Mouse (Mus musculus) megakaryocyte-erythroid progenitor cell, adult 5 weeks (primary cell): ENCODE data around the gene Rps16. TPM values are rescaled to one million over a fixed set of nuclear protein-coding genes. Genes with fewer than 3 reads are reported as not detected.

Experiments used
- polyA plus RNA-seq: library from polyadenylated mRNA; stranded (reverse); fragments of >175 nt; gene quantifications from 2 replicates; pipeline ENCODE4 v1.2.3, GENCODE M21; 2012

Rps16 gene
- 2,959 and 3,332 TPM in 2 replicates for polyA plus RNA-seq

DNA sequence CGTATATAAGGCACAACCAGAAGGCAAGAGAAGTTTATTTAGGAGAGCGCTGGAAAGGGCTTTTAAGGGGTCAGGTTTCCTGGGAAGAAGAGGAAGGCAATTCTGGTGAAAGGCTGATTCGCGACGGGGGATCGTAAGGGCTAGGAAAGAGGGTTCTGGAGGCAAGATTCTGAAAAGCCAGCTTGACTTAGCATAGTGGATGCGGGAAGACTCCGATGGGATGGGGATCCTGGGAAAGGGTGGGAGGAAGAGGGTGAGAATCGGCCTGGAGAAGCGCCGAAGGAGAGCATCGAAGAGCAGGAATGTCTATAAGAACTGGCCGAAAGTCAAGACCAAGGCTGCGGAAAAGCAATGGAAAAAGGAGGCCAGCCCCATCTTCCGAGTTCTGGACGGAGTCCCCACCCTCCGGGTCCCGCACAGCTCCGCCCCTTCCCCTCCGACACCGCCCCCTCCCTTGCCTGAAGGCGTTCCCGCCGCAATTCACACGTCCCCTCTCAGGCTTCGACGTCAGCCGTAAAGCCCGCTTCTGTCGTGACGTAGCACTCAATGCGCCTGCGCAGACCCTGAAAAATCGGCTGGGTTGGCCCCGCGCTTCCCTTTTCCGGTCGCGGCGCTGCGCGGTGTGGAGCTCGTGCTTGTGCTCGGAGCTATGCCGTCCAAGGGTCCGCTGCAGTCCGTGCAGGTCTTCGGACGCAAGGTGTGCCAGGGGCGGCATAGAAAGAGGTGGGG lies at the start of gene Rps16:
TSS of gene Rps16 (plus strand) at position 498 of the 729 bp plus-strand sequence.

DNA sequence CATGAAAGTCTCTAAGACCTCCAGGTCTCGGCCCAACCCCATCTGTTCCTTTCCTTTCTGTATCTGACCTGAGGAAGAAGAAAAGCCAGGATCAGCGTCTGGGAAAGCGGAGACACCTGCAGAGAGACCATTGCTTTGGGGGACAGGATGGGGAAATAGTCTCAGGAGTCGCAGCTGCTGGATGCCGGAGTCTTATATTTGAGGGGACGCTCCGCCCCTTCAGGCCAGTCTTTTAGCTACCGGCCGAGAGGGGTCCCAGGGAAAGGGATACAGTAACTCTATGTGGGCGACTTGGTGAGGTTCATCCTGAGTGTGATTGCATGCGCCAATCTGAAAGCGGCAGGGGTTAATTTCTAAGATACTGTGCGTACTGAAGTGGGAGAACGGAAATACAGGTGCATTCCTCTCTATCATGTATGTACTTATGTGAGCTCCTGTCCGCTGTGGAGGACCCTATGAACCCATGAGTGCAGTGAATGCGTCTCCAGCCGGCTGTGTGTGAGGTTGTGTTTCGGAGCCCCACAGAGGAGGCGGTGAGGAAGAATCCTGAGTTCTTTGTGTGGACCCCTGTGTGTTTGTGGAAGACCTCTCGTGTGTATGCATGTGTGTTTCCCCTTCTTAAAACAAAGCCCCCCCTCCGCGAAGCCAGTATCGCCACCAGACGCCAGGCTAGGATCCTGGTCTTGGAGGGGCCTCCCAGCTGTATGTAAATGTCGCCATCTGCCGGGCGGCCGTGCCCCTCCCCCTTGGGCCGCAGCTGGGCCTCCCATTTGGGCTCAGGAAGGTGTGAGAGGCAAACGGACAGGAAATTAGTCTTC lies 48.6 kb upstream of the Rps16 start, which contains the start of gene Dll3:
TSS of gene Dll3 (minus strand) at position 623 of the 818 bp plus-strand sequence.

DNA sequence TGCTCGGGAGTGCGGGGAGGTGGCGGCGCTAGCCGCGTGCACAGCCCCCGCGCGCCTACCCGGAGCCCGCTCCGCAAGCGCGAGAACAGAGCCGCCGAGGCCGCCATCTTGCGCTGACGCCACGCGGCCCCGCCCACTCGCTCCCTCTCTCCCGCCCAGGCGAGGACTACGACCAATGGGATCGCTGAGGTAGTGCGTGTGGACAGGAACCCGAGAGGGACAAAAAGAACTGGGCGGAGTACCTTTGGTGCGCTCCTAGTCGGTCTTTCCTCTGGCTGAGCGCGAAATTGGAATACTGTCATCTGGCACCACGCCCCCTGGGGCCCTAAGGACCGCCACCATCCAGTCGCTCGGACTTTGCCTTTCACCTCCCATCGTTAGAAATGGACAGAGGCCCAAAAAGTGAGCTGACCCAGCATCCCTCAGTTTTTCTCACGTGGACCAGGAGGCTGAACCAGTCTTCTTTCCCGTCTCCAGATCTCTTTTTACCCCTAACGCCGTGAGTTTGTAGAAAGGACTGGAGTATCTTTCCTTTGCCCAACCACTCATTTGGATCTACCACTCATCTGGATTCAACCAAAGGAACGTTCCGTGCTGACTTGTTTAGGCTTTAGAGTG lies 38.4 kb upstream of the Rps16 start, which contains the start of gene Timm50:
TSS of gene Timm50 (minus strand) at position 147 of the 618 bp plus-strand sequence.

GRCm38 (mm10) chr7:28338108-28338998 lies 12.1 kb upstream of the Rps16 start, which contains the start of gene Supt5:
Gene Supt5 (minus strand): TSS chr7:28338746.

DNA sequence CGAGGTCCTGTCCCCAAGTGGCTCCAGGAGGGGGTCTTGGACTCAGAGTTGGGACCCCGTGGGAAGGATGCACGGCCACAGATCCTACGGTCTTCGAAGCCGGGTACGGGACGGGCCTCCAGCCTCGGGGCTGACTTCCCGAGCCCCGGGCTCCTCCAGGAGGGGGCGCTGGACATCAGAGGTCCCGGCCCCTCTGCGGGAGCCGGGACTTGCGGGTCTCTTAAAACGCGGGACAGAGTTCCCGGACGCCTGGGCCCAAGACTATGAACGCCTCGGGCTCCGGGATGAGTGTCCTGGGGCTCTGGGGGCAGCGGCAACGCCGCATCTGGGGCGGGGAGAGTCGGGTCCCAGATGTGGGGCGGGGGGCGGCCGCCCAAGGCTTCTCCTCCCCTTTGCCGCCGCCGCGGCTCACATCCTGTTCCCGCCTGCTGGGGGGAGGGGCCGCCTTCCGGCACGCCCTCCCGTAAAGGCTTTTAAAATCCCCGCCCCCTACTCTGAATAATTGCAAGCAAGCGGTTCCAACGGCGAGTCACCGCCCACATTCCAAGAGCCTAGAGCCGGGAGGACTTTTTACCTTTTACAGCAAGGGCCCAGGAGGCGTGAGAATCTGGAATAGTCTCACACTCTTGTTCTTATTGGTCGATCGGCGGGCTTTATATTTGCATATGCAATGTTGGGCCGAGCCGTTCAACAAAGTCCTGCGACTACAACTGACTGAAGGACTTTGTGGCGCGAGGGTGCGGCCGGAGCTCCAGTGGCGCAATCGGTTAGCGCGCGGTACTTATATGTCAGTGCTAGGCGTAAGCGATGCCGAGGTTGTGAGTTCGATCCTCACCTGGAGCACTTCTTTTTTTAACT lies 22.0 kb downstream of the Rps16 start, which contains the start of gene Plekhg2:
TSS of gene Plekhg2 (minus strand) at position 349 of the 858 bp plus-strand sequence.

GRCm38 (mm10) chr7:28380237-28381016 lies 30.0 kb downstream of the Rps16 start, which contains the start of gene Zfp36:
Gene Zfp36 (minus strand): TSS chr7:28380253.

DNA sequence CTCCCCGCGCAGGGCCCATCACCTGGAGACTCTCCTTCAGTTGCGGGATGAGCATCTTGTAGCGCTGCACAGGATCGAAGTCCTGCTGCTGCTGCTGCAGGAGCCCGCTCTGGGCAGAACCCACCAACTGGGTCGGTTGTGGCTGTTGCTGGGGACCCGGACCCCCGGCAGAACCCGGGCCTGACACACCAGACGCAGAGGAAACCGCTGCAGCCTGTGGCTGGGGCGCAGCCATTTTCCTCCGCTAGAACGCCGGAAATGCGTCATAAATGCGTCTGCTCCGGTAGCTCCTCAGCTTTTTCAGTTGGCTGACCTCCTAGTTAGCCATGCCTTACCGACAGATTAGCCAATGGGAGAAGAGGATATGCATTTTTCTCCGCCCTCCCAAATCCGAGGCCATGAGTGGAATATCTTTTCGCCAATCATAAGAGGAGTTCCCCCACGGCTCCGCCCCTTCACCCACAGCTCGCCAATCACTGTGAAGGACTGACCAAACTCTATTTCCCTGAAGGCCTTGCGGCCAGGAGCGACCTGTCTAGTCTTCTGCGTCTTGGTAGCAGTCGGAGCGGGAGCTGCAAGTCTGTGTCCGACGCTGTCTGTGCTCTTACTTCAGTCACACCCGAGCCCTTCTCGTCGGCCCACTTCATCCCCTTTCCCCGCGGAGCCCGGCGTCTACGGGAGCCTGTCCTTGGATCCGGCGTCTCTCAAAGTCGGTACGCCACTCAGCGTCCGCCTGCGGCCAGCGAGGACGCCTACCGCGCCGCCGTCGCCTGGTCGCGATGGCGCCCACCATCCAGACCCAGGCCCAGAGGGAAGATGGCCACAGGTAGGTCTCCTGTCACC lies 42.2 kb downstream of the Rps16 start, which contains the start of the genes Med29 and Paf1:
TSS of gene Med29 (minus strand) at position 280 of the 843 bp plus-strand sequence.
TSS of gene Paf1 (plus strand) at position 523 of the 843 bp plus-strand sequence.

Other genes starting within 250 kb of the Rps16 start
- gene 9530053A07Rik, start 221.2 kb upstream of the Rps16 start, polyA plus RNA-seq = not detected in 2 replicates
- 516 and 763 TPM in 2 replicates for gene Fbl, start 180.9 kb upstream of the Rps16 start, polyA plus RNA-seq
- 57.5 and 63.7 TPM in 2 replicates for gene Dyrk1b, start 171.2 kb upstream of the Rps16 start, polyA plus RNA-seq
- gene Eid2, start 82.8 kb upstream of the Rps16 start, polyA plus RNA-seq = 6.3 and 9.5 TPM in 2 replicates
- 9.4 and 10.6 TPM in 2 replicates for gene Eid2b, start 72.9 kb upstream of the Rps16 start, polyA plus RNA-seq
- gene Selenov, start 59.5 kb upstream of the Rps16 start, polyA plus RNA-seq = 0.05 TPM in 1 of 2 replicates, not detected in the other
- 0.34 TPM in 1 of 2 replicates, not detected in the other for gene Dll3, start 48.4 kb upstream of the Rps16 start, polyA plus RNA-seq
- gene Timm50, start 38.6 kb upstream of the Rps16 start, polyA plus RNA-seq = 165 and 203 TPM in 2 replicates
- gene Supt5, start 11.9 kb upstream of the Rps16 start, polyA plus RNA-seq = 128 and 162 TPM in 2 replicates
- 17.3 and 19.4 TPM in 2 replicates for gene Plekhg2, start 21.9 kb downstream of the Rps16 start, polyA plus RNA-seq
- gene Zfp36, start 29.6 kb downstream of the Rps16 start, polyA plus RNA-seq = 540 and 1,040 TPM in 2 replicates
- gene Med29, start 42.1 kb downstream of the Rps16 start, polyA plus RNA-seq = 13.3 and 17.5 TPM in 2 replicates
- gene Paf1, start 42.3 kb downstream of the Rps16 start, polyA plus RNA-seq = 125 and 193 TPM in 2 replicates
- gene Gmfg, start 86.8 kb downstream of the Rps16 start, polyA plus RNA-seq = 34.0 and 38.0 TPM in 2 replicates
- 12.6 and 15.9 TPM in 2 replicates for gene Lrfn1, start 101.3 kb downstream of the Rps16 start, polyA plus RNA-seq
- gene Ifnl2, start 159.8 kb downstream of the Rps16 start, polyA plus RNA-seq = not detected in 2 replicates
- not detected in 2 replicates for gene Ifnl3, start 172.2 kb downstream of the Rps16 start, polyA plus RNA-seq
- not detected in 2 replicates for gene Sycn, start 190.2 kb downstream of the Rps16 start, polyA plus RNA-seq
- 5.8 and 5.9 TPM in 2 replicates for gene Nccrp1, start 196.6 kb downstream of the Rps16 start, polyA plus RNA-seq
- 92.1 and 106 TPM in 2 replicates for gene Samd4b, start 247.5 kb downstream of the Rps16 start, polyA plus RNA-seq
- 41.7 and 46.1 TPM in 2 replicates for gene Pak4, start 247.5 kb downstream of the Rps16 start, polyA plus RNA-seq